Mouse (Mus musculus) adrenal gland, postnatal 4 days (tissue): ENCODE results near the gene Col23a1. TPM values are rescaled to one million over a fixed set of nuclear protein-coding genes. Genes with fewer than 3 reads are reported as not detected.

Source experiments
- DNase-seq, 2 experiments: peaks; one replicate each; pipeline ENCODE4 v3.0.0; 2021 to 2022; ENCODE audit warnings: low spot score in 2 of 2, mixed read lengths in 2 of 2
- total RNA-seq, 2 experiments: library from RNA; stranded (reverse); gene quantifications; 2 replicates each; pipeline ENCODE4 v1.2.3; 2021

The Col23a1 gene
- total RNA-seq, 2 experiments from 2014 or later: 23.3 to 26.0 TPM

DNA sequence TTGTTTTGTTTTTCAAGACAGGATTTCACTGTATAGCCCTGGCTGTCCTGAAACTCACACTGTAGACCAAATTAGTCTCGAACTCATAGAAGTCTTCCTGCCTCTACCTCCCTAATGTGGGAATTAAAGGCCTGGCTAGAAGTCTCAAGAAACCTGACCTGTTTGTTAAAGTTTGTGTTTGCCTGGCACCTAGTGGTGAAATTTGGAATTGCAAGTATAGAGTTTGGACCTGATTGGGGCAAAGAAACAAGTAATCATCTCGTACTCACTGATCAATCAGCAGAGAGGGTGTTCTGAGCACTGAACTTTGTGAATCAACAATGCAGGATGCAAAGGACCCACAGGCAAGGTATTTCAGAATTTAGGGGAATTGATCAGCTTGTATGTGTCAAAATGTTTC lies 244.6 kb downstream of the Col23a1 start:
- no peak for DNase-seq

DNA sequence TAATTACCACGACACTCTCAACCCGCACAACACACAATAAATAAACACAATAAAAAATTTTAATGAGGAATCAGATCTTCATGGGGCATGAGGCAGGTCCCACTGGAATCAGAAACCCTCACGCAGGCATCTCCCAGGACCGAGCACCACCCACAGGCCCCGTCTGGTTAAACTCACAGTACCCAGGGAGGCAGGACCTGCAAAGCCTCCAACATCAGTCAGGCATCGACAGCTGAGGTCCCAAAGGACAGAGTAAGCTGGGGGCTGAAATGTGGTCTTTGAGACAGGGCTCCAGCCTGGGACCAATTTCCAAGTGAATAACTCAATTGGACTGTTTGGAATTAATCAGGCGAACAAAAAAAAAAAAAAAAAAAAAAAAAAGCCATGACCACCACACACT lies 248.7 kb downstream of the Col23a1 start:
- no peak for DNase-seq

DNA sequence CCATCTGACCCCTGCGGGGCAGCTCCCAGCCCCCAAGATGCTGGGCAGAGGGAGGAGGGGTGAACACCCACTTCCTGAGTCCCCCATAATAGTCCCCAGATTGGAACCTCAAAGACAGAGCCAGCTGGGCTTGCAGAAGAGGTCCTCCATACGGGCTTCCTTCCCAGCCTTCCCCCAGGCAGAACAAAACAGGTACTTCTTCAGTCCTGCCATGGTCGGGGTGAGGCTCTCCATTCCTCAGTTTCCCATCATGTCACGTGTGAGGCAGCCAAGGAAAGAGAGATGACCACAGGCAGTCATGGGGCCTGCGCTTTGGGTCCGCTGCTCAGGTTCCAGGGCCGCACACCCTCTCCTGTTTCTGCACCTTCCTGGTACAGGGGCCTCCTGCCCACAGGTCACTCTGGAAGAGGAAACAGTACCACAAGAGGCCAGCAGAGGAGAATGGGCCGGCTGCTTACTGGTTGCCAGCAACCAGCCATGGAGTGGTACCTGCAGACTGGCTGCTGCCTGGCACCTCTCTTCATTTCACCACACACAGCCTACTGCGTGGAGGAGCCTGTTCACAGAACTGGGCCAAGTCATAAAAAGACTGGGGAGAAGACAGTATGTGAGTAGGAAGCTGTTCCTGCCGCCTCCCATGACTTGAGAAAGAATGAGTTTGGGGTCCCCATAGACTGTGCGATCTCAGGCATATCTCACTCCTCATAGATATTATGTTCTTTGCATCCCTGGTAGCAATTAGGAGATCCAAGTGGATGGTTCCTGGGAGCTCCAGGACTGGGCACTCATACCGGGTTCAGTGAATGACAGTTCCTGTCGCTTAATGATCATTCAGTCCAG lies 249.4 kb downstream of the Col23a1 start:
- no peak for DNase-seq

DNA sequence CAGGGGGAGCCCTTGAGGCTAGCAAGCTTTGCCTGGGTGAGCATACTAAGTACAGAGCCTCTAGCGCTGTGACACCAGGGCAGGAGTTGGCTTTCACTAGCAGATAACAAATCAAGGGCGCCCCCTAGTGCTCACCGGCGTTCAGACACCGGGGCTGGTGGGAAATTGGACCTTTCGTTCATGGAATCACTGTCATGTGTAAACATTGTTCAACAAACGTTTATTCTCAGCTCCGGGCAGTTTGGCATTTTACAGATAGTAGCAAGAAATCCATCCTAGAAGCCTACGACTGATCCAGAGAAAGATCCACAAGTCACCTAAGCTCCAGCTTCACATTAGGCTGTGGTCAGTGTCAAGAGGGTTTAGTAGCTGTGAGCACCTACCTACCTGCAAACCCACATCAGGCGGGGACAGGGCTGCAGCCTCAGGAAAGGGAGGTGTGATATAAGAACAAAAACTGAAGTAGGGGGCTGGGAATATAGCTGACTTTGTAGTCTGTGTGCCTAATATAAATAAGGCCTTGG lies 250.1 kb downstream of the Col23a1 start:
- DNase-seq: peak; percentile 92 to 97

DNA sequence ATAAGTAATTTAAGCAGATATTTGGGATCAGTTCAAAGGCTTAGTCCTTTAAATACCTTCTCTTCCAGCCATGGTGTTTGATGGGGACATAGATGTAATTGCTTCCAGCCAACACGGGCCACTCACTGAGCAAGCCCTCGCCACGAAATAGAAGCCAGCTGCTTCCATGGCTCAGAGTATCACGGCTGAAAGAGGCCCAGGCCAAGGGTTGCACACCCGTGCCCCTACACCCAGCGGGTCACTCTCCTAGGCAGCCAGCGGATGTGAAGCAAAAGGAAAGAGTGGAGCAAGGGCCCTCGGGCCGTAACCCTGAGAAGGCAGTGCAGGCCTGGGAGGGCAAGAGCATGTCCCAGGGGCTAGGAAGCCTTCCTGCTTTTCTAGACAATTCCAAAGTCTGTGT lies 252.7 kb downstream of the Col23a1 start:
- DNase-seq: no peak

DNA sequence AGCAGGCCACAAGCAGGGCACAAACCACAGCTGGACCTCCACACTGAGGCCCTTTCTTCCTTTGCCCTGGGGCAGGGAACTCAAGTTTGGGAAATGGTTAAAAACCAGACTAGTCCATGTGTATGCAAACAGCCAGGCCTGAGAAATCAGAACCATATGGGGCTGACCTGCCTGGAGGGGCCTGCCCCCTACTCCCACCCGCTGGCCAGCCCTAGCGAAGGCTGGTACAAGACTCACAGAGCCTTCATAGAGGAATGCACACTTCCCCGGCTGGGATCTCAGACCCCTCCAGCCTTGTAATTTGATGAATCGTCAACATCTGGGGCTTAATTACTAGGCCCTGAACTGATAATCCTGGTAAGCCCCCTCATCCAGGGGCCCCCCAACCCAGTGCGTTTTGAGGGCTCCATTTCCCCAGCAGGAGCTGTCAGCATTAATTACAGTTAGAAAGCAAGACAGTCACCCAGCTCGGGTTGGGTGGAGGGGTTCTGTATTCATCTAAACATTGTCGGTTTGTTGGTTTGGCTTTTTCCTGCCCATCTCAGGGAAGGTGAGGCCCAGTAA lies 253.8 kb downstream of the Col23a1 start:
- DNase-seq: no peak

DNA sequence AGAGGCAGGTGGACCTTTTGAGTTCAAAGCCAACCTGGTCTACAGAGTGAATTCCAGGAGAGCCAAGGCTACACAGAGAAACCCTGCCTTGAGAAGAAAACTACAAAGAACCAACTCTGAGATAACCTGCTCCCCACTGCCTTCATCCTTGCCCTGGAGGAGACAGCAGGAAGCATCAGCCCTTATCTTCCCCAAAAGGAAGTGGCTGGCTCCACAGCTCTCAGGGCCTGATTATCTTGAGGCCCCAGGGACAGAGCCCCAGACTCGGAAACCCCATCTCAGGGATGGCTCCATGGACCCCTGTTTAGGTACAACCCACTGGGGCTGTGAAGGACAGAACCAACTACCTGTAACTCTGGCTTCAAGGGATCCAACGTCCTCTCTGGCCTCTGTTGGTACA lies 254.7 kb downstream of the Col23a1 start:
- DNase-seq: no peak

DNA sequence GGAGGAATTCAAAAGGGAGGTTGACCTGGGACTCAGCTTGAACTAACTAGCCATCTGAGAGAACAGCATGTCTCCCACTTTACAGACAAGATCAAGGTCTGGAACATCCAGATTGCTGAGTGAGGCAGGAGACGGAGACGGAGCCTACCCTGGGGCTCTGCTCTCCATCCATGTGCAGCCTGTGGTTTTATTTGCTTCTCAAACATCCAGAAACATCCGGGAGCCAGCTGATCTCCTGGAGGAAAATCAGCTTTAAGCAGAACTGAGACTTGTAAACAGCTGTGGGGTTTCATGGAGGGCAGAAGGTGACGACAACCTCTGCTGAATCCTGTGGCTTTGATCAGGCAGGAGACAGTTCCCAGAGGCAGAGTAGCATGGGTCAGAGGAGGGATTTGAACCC lies 256.1 kb downstream of the Col23a1 start:
- DNase-seq: no peak

DNA sequence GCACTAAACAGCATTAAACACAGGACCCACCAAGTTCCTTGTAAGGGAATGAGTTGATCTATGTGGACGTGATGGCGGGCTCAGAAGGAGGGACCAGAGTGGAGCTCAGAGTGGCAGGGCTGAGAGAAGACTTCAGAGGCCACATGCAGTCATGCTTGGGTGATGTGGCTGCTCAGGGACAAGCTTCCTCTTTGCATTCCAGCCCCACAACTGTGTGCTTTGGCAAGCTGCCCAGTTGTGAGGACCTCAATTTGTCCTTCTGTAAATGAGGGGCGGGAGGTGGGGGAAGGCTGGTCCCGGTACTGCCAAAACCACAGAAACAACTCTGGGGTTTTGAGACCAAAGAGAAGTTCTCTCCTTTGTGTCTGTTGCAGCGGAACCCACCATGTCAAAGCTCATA lies 261.5 kb downstream of the Col23a1 start:
- no peak for DNase-seq

DNA sequence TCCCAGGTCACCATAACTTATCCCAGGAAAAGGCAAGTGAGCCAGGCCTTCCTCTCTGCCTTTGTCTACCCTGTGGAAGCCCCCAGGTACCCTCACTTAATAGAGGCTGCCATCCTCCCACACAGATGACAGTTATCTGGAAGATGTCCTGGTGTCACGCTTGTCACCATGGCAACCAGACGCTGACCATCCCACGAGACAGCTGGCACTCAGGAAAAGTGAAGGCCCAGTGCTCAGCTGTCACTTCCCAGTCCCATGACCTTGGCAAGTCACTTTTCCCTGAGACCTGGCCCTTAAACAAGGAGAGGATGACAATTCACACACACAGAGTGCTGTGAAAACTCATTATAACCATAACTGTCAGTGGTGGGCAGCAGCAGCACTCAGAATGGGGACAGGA lies 262.4 kb downstream of the Col23a1 start:
- DNase-seq: no peak

DNA sequence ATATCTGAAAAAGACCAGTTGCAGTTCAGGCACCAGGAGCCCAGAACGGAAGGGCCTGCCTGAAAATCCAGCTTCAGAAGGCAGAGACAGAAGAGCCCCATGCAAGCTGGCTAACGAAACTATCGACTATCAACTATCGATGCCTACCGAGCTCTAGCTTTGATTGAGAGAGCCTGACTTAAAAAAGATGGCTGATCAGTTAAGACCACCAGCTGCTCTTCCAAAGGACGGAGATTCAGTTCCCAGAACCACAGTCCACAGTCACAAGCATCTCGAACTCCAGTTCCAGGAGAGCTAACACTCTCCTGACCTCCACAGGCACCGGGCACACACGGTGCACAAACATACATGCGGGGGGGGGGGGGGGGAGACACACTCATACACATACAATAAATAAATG lies 264.9 kb downstream of the Col23a1 start:
- DNase-seq: no peak

DNA sequence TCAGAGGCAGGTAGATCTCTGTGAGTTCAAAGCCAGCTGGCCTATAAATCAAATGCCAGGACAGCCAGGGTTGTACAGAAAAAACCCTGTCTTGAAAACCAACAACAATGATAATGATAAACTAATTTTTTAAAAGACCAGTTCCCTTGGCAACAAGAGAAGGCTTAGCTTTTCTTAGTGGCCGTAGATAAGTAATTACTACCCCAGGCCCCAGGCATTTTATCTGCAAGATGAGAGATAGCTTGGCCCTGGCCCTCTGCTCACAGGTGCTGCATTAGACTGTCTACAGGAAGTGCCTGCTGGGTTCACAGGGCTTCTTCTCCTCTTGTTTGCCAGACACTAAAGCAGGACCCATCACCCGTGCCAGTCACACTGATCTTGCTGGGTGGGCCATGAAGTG lies 265.3 kb downstream of the Col23a1 start:
- no peak for DNase-seq

DNA sequence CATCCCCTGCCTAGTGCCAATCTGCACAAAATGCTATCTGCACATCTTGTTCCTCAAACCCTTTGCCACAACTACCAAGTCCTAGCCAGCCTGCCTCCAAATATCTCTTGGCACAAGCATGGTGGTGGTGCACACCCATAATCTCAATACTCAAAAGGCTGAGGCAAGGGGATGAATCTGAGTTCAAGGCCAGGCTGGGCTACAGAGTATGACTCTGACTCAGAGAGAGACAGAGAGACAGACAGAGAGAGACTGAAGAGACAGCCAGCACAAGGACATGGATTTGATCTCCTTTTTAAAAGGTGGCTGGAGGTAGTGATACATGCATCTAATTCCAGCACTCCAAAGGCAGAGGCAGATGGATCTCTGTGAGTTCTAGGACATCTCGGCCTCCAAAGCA lies 273.6 kb downstream of the Col23a1 start:
- DNase-seq: no peak

DNA sequence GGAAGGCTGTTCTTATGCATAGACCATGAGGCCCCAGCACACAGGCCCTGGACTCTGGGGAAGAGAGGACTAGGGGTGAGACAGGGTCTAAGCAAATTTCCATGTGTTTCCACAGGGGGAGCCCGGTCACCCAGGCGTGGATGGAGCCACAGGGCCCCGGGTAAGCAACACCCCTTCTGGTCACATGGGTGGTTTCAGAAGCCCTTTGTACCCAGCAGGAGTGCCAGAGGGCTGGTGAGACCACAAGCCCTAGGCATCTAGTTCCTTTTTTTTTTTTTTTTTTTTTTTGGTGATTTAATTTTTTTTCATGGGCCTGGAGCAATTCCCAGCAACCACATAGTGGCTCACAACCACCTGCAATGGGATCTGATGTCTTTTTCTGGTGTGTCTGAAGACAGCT lies 275.3 kb downstream of the Col23a1 start:
- DNase-seq: no peak

DNA sequence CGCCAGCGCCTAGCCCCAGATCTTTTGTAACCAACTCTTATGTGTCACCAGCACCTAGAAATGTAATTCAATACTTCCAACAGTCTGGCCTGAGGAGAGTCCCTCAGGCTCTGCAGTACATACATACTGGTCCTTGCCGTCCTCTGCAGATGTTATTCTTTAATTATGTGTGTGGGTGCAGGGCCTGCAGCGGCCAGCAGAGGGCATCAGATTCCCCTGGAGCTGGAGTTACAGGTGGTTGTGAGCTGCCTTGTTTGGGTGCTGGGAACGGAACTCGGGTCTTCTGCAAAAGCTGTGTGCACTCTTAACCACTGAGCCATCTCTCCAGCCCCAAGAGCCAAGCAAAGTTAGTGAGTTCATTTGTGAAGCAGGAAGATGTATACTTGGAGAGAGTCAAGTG lies 276.2 kb downstream of the Col23a1 start:
- no peak for DNase-seq

DNA sequence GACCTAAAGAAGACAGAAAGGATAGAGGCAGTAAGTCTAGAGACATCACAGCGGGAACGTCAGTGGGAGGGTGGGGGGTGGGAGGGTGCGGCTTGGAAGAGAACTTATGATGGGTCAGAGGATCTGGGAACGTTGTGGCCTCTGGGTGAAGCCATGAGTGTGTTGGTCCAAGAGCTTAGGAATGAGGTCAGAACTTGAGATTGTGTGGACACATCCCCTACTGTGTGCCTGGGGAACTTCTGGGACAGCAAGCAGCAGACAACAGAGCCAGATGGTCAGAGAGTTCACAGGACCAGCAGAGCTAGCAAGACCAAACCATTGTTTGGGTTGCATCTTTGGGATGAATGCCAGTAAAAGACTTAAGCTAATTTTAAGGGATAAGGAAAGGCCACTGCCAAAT lies 279.1 kb downstream of the Col23a1 start:
- no peak for DNase-seq

DNA sequence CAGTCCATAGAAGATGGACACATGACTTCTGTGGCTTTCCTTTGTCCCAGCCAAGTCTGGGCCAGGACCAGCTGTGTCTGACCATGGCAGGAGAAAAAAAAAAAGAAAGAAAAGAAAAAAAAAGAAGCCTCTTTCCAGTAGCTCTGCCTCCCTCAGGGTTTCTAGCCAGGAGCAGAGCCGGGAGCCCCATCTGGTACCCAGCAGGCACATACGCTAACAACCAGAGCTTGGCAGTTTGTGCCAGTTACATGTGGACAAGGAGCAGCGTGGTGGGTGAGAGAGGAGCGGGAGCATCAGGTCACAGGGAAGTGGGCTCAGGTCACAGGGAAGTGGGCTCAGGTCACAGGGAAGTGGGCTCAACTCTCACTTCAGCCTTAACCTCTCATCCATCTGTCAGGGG lies 286.7 kb downstream of the Col23a1 start:
- no peak for DNase-seq

DNA sequence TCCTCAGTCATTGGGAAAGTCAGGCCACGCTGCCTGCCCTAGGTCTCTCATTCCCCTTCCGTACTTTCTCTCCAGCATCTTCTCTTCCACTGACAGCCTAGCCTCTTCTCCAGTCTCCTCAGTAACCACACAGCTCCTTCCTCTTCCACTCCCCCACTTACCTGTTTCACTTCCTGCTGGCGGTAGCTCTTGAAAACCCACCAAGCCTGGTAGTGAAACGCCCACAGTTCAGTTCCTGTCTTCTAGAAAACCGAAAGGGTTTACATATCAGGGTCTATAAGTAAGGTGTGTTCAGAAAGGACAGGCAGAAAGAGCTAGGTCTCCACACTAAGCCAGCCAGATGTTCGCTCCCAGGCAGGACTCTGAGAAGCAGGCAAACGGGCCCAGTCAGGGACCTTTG lies 287.9 kb downstream of the Col23a1 start:
- DNase-seq: no peak

DNA sequence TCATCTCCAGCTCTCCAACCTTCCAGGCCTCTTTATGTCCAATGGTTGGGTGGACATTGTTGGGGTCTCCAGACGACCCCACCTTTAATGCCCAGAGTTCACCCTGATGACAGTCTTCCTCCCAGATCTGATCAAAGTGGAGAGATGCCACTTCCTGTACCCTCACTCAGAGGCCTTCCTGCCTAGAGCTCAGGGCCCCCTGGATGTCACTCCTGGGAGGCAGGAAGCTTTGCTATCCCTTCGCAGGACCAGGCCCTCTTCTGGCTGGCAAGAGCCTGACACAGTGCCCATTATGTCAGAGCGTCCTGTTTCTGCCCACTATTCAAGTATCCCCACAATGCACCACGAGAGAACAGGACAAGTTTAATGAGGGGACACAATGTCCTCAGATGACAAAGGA lies 289.3 kb downstream of the Col23a1 start:
- no peak for DNase-seq

DNA sequence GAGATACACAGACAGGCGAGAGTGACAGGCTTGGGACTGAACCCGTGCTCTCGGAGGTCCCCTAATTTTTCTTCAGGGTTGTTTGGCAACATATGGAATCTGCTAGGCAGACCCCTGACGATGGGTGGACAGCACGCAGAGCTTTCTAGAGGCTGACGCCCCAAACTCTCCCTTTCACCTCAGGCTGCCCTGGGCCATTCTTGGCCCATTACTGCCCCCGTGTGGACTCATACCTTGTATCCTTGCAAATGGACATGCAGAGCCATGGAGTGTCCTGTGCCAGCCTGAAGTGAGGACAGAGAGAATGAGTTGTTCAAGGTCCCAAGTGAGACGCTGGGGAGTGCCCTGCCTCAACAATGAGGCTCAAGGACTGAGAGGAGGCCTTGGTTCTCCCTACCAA lies 293.0 kb downstream of the Col23a1 start:
- peak; percentile 68 to 79 for DNase-seq

DNA sequence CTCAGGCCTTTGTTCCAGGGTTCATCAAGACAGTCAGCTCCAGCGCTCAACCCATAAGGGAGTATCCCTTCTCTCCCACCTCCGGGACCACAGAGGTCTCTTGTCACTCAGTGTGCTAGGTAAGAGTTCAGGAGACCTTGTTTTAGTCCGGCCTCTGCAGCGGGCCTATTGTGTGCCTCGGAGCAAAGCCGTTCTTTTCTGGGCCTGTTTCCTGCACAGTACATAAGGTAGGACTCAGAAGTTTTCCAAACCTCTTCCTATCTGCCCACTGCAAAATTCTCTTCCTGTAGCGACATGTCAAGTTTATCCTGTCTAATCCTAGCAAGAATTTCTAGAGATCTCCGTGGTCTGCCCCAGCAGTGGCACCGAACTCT lies 294.3 kb downstream of the Col23a1 start:
- no peak for DNase-seq

DNA sequence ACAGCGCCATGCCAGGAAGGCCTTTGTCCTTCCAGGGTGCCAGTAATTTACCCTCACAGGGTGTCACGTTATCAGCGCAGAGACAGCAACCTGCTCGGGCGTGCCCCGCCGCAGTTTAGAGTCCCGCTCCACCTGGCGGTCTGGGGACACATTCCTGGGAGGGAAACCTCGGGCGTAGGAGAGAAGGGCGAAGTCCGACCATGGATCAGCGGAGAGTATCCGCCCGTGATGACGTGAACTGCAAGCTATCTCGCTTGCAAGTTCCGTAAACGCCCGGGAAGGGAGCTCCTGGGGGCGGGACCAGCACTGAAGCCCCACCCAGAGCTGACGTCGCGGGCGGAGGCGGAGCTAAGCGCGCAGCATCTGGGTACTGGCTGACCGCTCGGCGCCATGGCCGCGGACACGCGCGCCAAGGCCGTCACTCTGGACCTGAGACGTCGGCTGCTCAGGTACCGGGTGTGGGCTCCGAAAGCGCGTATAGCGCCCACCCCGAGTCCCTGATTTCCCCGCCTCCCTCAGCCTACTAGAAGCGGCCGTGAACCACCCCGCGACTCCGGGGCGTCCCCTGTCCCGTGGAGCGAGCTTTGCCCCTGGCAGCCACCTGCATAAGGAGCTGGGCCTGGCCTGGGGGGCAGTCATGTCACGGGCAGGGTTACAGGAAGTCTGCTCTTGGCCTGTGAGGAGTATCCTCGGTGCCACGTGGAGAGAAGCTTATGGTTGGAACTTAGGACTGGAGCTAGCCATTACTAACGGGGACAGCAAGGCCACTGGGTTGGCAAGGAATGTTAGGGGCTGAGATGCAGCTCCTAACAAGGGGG lies 294.9 kb downstream of the Col23a1 start, which contains the start of gene Phykpl:
Gene Phykpl (plus strand): TSS at position 327 of the 818 bp plus-strand sequence.
- peak; percentile 90 to 96 for DNase-seq
